Mouse (Mus musculus): ENCODE measurements around the gene Mrm2.
"Not testable (repeated sequence)": the region's sequence is repeated elsewhere in the genome, so short reads cannot be mapped to it uniquely, and the experiment has no call there.

Mrm2 gene

DNA sequence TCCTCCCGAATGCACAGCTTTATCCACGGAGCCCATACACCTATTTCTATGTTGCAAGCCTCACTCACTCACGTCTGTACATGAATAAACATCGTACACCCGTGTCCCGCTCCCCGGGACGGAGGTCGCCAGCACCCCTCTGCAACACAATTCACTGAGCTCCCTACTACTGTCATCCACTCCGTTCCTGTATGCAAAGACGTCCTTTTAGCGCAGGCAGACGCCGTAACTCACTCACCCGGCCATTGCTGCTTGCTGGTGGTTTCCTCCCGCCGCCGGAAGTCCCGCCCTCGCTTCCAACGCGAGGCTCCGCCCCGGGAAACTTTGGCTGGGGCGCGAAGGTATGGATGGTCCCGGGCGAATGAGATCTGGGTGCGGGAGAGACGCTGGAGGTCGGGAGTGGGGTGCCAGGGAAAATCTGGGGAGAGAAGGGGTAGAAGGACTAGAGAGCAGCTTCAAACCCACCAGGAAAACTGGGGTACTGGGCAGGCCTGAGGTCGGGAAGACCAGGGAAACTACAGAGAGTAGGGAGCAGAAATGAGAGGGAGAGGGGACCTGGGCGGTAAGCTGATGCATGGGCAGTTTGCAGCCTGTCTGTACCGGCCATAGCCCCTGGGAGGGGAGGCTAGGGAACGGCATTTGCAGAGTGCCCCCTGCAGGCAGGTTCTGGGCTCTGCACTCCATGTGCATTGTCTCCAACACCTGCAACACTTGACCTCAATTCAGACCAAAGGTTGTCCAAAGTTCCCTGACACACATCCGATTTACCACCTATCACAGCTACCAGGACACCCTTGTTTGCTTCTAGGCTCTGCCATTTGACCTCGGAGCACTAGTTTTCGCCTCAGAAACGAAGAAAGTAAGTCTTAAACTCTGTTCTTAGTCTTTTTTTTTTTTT is at the start of gene Mrm2:
Gene Mrm2, minus strand, starts transcription at position 284 of the 898 bp plus-strand sequence.
- peak; percentile 81 for DNase-seq

DNA sequence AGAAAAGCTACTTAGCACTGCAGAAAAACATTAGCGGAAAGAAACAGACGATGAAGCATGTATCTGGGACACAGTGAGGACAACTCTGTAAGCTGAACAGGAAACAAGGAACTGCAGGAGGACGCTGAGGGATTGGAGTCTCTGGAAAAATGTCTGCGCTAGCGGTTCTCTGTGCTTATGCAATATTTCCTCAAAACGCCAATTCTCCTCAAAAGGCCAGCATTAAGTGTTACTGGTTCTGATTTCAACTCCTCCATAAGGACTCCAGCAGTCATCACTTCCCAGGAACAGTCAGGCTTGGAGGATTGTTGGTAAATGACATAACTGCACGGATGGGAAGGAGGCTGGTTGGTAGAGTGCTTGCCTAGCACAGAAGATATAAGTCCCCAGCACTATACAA is 49.5 kb upstream of the Mrm2 start:
- DNase-seq, result no peak

DNA sequence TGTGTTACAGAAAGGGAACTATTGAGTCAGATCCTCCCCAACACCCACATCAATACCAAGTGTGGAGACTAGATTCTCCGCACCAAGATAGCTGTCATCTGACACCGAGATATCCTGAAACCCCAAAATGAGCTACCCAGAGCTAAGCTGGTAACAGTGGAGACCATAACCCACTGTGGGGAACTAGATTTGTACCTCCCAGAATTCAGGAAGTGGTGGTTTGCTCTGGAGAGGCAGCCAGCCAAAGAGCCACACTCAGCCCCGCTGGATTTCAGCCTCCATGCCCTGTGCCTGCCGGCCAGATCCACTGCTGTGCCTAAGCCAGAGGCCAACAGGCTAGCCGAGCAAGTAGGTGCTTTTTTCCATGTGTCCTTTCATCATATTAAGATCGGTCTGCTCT is 47.6 kb upstream of the Mrm2 start:
- DNase-seq, result no peak

DNA sequence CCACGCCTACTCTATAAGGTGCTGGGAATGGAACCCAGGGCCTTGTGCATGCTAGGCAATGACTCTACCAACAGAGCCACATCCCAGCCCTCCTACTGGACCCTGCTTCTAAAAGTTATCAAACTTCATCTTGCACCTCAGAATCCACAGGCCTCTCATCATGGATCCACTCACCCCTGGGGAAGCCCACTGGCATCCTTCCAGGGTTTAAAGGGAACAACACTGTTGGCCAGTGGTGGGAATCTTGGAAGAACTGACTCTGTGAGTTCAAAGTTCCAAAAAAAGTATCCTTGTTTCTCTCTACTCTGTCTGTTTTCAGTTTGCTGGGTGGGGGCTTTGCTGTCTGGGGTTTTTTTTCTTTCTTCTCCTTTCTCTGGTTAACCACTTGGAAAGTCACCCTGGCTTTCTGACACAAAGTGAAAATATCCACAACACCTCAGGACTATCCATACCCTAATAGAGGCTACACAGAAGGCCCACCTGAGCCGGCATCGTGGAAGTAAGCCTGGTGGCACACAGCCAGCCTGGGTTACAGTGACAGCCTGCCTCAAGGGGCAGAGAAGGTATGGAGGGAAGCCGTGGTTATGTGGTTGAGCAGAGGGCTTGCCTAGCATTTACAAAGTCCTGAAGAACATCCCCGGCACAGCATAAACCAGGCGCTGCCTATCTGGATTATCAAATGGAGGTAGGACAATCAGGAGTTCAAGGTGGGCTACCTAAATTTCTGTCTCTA is 46.6 kb upstream of the Mrm2 start:
- no peak for DNase-seq

DNA sequence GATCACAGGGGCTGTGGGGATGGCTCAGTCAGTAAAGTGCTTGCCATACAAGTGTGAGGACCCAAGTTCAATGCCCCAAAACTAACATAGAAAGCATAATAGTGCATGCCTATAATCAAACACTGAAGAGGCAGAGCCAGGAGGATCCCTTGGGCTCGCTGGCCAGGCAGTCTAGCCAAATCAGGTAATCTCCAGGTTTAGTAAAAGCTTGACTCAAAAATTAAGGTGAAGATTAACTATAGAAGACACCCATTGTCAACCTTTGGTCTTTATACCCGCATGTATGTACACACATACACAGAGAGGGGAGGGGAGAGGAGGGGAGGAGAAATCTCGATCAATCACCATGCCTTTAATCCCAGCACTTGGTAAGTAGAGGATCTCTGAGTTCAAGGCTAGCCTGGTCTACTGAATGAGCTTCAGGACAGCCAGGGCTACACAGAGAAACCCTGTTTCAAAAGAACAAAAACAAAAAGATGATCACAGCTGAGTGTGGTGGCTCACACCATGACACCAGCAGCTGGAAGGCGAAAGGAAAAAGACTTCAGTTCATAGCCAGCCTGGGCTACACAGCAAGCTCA is 43.6 kb upstream of the Mrm2 start:
- DNase-seq, result no peak

DNA sequence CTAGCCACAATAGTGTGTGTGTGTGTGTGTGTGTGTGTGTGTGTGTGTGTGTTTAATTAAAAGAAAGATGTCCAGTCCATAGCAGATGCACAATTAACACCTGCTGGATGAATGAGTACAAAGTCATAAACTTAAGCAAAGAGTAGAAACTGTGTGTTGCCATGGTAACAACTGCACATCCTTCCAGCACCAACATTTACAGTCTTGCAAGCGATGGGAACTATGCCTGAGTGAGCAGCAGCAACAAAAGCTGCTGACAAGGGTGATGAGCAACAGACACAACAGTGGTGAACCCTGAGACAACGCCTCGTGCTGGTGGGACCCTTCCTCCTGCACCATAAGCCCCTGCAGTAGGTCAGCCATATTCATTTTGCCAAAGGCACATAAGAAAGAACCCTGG is 42.5 kb upstream of the Mrm2 start:
- no peak for DNase-seq

DNA sequence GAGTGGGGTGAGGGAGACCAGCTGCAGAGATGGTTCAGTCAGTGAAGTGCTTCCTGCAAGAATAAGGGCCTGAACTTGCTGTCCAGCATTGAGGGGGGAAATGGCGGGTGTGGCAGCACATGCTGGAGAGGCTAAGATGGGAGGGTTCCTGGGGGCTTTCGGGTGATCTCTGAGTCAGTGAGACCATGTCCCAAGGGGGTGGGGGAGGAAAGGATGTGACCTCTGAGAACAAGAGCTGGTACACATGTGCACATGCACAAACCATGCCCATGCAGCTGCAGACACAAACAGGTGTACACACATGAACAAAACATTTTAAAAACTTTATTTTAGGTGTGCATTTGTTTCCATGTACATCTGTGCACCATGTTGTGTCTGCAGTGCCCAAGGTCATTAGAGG is 42.0 kb upstream of the Mrm2 start:
- no peak for DNase-seq

DNA sequence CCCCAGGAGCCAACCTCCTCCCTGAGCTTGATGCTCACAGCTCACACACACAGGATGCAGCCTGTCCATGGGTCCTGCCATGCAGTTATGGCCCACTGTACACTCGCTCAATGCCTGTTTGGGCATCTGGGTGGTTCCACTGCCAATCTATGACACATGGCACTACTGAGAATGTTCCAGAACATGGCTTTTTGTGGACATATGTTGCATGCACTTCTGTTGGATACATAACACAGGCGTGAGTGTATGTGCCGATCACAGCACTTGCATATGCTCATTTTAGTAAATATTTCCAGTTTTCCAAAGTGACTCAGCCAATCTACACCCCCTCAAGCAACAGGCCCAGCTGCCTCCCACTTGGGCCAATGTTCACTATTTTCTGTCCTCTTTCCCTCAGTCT is 40.0 kb upstream of the Mrm2 start:
- DNase-seq, result no peak

DNA sequence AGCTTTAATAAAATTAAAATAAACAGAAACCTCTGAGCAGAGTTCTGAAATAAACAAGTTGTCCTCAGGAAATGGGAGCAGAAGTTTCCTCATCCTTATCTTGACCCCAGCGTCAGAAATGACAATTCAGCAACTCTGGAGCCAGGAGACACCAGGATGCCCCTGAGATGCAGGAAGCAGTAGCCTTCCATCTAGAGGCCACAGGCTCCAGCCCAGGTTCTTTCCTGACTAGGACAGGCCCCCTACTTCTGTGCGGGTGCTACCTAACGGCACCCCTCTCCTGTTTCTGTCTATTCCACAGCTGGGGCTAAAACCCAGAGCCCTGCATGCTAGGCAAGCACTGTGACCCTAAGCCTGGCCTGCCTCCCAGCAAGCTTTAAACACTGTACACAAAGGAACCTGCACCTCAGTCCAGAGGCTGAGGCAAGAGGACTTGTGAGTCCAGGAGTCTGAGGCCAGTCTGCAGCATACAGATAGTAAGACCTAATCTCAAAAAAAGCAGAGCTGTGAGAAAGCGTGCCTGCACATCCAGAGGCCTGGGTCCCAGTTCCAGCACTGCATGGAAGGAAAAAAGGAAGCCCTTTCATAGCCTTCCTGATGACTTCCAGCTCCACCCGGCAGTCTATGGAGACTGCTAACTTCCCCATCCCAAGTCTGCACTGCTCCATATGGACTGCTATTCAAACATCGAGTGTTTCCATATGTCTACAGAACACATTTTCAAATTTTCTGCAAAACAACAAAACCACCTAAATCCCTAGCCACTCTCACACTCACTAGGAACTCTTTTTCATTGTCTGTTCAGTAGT is 39.0 kb upstream of the Mrm2 start:
- DNase-seq, result no peak

DNA sequence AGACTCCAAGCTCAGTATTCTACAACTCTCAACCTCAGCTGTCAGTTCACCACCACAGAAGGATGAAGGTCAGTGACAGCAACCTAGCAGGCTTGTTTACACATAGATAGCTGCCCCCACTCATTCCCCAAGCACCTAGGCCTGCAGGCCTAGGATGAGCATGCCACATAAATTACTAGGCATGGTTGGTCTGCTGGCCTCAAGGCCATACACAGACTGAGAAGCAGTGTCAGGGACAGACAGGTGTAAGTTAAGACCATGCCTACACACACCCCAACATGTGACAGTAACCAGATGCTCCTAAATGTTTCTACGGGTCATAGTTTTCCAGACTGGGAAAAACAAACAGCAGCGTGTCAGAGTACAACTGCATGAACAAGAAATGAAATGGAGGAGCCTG is 37.8 kb upstream of the Mrm2 start:
- DNase-seq, result no peak

DNA sequence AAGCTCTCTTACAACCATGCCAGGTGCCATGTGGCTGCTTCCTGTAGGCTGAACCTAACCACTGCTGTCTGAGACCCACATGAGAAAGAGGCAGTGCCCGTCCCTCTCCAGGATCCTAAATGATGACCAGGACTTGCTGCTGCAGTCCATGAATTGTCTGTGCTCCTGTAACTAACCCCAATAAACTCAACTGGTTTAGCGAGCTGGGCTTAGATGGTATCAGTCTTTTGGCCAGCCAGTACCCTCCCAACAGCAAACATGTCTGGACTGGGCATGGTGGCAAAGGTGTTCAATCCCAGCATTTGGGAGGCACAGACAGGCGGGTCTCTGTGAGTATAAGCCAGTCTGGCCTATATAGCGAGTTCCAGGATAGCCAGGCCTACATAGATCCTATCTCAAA is 37.2 kb upstream of the Mrm2 start:
- no peak for DNase-seq

DNA sequence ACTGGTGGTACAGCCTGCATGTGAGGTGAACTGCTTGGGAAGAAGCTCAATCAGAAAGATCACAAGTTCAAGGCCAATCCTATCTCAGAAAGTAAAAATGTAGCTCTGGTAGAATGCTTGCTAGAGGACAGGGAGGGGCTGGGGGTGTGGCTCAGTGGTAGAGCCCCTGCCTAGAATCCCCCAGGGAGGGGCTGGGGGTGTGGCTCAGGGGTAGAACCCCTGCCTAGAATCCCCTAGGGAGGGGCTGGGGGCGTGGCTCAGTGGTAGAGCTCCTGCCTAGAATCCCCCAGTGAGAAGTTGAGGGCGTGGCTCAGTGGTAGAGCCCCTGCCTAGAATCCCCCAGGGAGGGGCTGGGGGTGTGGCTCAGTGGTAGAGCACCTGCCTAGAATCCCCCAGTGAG is 36.4 kb upstream of the Mrm2 start:
- DNase-seq, result not testable (repeated sequence)

DNA sequence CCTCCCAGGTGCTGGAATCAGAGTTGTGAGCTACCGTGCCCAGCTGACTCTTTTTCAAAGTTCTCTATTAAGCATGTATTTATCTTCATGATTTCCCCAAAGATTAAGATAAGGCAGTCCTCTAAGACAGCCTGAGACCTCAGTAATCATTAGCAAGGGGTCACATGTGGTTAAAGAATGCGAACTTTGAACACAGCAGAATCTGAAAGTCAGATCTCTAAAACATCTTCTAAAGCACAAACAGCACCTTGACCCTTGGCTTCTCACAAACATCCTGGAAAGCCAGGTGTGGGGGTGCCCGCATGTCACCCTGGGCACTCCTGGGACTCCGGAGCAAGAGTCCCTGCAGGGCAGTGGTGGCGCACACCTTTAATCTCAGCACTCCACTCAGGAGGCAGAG is 32.7 kb upstream of the Mrm2 start:
- no peak for DNase-seq

DNA sequence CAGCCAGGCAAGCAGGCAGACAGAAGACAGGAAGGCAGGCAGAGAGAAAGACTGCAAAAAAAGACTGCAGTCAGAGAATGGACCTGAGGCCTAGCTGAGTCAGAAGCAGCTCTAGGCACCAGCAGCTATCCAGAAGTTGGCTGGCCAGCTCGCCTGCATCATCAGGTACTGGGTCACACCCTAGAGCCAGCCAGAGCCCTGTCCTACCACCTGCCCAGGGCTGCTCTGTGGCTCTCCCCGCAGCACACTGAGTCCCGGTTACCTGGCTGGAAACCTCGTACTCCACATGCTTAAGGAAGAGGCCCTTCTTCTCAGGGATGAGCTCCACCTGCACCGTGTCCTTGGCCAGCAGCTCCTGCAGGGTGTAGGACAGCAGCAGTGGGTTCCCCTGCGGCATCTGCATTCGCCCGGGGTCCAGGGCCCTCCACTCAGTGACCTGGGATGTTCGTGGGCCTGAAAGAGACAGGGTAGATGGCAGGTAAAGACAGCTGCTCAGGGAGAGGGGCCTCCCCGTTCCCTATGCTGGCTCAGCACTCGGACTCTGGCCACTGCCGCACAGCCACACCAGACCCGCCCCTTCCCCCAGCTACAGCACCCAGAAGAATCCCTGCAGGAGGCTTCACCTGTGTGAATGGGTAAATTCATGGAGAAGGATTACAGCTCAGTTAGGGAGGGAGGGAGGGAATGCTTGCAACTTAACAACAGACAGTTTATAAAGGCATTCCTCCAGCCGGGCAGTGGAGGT is 28.4 kb upstream of the Mrm2 start:
- no peak for DNase-seq

DNA sequence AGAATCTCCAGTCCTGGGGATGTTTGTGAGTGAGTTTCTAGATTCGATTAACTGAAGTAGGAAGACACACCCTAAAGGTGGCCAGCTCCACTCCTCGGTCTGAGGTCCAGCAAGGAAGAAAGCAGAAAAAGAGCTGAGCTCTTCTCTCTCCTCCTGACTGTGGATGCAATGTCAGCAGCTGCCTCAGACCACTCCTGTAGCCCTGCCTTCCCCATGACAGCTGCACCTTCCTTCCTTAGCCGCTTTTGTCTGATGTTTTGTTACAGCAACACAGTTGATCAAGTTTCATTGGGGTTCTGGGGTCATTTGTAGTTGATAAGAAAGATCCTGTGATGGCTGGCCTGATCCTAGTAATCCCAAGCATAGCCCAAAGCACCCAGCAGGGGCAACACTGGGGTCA is 25.8 kb upstream of the Mrm2 start:
- DNase-seq, result no peak

DNA sequence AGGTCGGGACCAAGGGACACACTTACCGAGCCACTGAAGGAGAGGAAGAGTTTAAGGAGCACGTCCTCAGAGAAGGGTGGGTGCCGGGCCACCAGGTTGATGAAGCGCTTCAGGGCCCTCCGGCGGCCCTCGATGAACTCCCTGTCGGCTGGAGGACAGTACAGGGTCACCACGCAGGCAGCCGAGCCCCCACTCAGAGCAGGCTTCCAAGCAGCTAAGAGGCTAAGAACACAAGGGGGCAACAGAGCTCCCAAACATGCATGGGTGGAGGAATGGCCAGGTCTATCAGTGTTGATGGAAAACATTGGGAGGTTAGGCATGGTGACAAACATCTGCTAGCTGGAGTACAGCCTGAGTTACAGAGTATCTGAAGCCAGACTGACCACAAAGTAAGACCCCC is 24.2 kb upstream of the Mrm2 start:
- no peak for DNase-seq

DNA sequence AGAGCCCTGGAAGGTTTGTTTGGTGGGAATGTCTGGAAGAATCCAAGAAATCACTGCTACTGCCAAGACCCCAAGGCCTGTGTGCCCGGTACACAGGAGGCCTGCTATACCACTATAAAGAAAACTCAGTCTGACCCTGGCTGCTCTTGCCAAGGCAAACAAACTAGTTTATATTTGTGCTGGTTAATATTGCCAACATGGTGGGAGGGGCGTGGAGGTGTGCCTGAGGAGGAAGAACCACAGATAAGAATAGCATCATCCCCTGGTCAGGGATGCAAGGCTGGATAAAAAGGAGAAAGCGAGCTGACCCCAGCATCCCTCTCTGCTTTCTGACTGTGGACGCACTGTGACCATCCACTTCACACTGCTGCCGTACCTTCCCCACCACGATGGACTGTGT is 20.7 kb upstream of the Mrm2 start:
- DNase-seq, result no peak

DNA sequence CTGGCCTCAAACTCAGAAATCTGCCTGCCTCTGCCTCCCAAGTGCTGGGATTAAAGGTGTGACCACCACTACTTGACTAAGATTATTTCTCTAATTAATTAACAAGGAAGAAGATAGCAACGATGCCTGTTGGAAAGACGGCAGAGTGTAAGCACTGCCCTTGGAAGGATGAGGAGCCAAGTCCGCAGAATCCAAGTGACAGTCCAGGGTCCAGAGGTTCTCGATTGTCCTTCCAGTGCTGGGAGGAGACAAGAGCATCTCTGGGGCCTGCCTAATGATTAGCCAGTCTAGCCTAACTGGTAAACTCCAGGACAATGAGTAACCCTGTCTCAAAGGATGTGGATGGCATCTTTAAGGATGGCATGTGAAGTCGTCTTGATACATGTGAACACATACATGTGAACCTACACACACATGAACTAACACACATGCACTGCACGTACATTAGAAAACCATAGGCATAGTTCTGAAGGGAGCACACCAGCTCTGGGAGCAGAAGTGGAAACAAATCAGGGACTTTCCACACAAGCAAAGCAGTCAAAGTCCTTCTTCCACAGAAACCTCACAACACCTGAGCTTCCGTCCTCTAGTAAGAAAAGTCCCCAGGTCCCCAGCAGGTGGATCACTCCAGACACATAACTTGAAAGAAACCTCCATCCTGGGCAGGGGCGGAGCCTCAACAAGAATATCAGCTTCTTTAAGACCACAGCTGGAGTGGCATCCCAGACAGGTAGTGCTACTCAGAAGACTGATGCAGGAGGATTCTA is 19.2 kb upstream of the Mrm2 start:
- DNase-seq, result no peak

DNA sequence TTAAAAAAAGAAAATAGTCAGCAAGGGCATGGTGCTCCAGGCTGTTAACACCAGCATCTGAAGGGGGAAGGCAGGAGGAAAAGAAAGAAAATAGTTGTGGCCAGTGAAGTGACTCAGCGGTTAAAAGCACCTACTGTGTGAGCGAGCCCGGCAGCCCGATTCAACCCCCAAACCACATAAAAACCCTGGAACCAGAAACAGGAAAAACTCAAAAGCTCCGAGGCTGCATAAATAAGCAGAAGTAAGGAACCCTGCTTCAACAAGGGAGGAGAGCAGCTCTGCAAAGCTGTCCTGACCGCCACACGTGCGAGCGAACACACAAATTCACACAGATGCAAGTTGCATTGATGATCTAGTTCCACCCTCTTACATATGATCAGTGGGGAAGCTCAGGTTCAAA is 18.2 kb upstream of the Mrm2 start:
- DNase-seq, result no peak

DNA sequence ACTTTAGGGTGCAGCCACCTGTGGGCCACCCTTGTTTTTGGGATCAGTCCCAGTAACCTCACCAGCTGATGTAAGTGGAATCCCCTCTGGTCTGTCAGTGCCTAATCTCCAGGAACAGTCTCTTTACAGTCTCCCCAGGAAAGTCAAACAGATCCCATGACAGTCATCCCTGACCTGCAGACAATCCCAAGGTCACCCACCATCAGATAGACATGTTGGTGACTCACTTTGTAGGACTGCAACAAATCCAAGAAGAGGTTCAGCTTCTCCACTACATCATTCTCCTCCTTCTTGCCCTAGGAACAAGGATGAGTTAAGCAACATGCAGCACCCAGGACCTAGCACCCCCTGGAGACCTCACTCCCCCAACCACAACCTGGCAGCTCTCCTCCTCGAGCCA is 14.4 kb upstream of the Mrm2 start:
- no peak for DNase-seq

DNA sequence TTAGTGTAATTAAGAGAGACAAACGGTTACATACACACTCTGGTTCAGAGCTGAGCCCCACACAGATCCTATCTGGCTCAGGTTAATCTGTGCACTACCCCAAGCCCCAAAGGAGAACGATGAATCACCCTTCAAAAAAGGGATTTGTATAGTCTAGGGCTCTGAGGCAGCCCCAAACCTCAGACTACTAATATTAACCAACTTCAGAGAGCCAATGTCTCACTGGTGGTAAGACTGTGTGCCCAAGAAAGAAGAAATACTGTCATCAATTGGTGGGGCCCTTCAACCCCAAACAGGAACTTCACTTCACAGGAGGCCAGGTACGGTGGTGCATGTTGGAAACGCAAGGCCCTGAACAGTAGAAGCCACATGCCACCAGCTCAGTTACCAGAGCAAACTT is 13.5 kb upstream of the Mrm2 start:
- DNase-seq, result no peak

DNA sequence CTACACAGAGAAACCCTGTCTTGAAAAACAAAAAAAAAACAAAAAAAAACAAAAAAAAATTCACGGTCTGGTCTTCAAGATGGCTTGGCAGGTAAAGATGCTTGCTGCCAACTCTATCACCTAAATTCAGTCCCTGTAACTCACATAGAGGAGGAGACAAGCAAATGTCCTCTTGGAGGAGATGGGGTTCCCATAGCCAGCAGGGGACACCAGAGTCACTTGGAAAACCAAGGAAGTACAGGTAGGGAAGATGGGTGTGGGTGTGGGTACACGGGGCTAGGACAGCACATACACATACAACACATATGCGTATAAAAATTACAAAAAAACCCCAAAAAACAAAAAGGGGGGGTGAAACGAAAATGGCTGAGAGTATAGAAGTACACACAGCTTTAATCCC is 11.2 kb upstream of the Mrm2 start:
- DNase-seq, result no peak
